Mouse (Mus musculus) cerebellum, postnatal 25 days (tissue): Measurements from ENCODE around the gene Pkmyt1.

Source experiments
- DNase-seq, 2 experiments: peaks; one replicate each; pipeline ENCODE4 v3.0.0; 2021; ENCODE audit warnings: mixed read lengths in 2 of 2

The Pkmyt1 gene

DNA sequence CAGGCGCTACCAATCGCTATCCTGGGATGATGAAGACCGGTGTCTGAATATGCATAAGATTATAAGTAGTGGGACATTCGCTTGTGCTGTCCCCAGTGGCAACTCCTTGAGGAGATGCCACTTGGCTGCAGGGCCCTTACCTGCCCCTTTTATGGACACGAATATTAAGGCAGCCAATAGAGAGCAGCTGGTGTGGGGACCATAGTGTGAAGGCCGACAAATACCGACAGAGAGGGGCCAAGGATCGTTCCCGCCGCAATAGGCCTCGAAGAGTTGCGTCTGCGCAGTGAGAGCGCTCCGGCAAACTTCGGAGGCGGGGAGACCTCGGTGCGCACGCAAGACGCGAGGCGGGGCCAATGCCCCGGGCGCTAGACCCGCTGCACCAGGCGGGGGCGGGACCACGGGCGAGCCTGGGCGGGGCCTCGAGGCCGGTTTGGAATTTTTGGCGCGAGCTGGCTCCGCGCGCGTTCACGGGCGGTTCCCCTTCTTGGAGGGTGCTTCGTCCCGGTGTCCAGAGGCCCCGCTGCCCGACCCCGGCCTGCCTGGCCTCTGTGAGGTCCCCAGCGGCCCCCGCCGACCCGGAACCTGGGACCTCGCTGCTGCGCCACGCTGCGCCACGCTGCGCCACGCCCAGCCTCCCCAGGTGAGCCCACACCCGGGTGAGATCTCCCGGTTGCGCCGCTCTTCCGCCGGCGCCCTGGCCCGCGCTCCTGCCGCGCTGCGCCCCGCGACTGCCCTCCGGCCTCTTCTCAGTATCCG, at the start of gene Pkmyt1:
TSS of gene Pkmyt1 (plus strand) at position 338 of the 759 bp plus-strand sequence.
- DNase-seq, result peak; percentile 93 to 97

DNA sequence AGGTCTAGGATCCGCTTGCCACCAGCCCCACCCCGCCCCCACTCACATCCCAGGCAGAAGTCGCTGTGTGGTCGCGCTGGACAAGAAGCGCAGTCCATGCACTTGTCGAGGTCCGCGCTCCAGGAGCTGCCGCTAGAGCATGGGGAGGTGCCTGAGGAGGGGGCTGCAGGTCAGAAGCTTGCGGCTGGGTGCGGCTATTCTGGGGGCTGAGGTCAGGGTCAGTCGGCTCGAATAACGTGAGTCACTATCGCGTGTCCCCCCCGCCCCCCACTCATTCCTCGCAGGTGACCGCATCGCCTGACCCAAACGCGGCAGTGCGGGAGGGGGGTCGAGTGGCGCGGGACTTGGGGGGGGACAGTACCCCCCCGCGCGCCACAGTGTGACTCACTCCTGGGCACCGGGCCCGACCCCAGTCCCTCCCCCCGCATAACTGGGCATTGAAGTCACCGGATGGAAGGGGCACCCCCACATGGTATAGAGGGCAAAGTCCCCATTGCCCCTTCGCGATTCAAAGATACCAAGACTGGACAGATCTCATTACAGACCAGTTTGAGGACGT, 49.6 kb upstream of the Pkmyt1 start:
- DNase-seq, result peak; percentile 68 to 84

DNA sequence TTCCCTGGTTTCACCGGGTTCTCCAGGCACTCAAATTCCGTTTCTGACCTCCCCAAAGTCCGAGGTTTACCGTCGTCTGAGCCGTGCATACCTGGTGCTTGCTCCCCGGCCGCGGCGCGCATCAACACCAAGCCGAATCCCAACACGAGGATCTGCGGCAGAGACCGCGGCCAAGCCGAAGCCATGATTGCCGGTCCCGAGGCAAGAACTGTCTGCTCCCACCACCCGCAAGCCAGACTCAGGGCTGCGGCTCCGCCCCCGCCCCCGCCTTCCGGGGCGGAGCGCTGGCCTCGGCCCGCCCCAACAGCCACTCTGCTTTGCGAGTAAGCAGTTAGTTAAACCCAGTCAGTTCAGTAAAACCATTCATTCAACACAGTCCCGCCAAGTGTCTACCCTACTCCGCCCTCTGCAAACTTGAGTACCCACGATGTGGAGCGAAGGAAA, 48.9 kb upstream of the Pkmyt1 start, which contains the start of gene Tnfrsf12a:
TSS of gene Tnfrsf12a (minus strand) at position 233 of the 444 bp plus-strand sequence.
- peak; percentile 88 to 93 for DNase-seq

DNA sequence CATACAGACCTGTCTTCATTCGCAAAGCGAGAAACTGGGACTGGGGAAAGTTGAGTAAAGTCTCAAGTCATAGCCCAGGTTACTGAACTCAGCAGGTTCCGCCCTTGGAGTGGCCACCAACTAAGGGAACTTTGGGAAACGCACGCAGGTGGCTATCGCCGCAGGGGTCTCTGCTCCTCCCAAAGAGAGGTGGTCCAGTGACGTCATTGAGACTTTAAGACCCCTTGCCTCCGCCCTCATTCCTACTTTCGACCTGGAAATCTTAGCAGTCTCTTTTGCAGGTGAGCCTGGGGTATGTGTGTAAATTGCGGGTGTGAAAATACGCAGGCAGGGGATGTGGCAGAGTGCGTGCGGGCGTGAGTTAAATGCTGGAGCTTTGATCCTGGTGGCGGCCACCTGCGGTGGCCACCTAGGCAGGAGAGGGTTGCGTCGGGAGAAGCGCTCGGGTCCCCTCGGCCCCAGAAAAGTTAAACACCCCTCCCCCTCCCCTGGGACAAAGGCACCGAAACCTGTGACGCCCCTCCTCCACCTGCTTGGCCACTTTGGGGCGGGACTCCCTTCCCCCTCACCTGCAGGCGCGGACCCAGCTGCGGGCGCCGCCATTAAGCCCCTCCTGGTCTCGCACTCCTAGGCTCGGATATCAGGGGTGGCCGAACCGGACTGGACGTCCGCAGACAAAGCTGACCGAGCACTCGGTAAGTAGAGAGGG, 46.9 kb upstream of the Pkmyt1 start, which contains the start of gene Cldn6:
TSS of gene Cldn6 (plus strand) at position 123 of the 709 bp plus-strand sequence.
- no peak for DNase-seq

DNA sequence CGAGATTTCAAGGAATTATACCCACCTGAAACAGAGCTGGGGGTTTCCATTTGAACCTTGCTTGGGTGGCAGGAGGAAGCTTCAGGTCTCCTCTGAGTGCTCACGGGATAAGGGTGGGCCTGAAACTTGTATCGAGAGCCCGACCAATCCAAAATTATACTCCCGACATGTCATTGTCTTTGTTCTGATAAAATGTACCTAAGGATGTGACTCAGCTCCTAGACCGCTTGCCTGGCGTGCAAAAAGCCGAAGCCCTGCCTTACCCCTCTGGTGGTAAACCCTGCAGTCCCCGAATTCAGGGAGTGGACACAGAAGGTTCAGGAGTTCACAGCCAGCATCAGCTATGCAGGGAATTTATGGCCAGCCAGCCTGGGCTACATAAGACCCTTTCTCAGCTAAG, 45.8 kb upstream of the Pkmyt1 start:
- DNase-seq, result no peak

DNA sequence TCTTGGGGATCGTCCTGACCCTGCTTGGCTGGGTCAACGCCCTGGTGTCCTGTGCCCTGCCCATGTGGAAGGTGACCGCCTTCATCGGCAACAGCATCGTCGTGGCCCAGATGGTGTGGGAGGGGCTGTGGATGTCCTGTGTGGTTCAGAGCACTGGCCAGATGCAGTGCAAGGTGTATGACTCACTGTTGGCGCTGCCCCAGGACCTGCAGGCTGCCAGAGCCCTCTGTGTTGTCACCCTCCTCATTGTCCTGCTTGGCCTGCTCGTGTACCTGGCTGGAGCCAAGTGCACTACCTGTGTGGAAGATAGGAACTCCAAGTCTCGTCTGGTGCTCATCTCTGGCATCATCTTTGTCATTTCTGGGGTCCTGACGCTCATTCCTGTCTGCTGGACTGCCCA, 45.0 kb upstream of the Pkmyt1 start:
- no peak for DNase-seq

DNA sequence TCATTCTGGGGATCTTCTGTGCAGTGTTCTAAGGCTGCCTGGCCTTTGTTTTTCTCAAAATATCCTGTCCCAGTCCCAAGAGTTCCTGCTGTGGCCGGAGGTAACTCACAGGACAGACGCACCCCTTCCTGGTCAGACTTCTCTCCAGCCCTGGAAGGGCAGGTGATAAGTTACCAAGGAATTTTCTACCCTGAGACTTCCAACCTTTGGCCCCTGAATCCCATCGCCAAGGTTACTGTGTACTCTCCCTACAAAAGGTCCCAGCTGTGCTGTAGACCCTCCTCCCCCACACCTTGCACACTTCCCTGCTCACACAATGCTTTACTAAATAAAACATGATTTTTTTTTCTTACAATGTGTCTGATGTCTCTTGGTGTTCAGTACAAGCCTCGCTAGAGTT, 44.0 kb upstream of the Pkmyt1 start:
- DNase-seq, result no peak

DNA sequence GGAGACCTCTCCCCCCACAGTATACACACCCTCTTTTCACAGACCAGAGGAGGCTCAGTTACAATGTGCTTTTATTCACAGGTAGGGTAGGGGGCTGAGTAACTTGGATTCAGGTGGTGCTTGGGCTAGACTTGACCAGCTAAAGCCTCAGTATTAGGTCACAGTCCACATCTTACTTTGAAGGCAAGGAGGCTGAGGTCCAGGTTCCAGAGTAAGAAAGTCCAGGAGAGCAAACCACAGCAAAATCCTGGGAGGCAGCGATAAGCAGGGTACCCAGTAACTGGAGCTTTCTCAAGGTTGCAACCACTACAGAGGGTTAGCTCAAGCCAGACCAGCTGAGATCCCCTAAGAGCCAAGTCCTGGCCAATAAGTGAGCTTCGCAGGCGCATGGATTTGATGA, 43.6 kb upstream of the Pkmyt1 start:
- no peak for DNase-seq

DNA sequence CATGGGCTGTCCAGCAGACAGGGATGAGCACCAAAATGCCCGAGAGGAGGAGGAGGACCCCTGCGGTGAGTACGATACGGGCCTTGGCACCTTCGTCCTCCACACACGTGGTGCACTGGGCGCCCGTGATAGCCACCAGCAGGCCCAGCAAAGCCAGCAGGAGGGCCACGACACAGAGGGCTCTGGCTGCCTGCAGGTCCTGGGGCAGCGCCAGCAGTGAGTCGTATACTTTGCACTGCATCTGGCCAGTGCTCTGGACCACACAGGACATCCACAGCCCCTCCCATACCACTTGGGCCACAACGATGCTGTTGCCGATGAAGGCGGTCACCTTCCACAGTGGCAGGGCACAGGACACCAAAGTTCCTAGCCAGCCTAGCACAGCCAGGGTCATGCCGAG, 42.9 kb upstream of the Pkmyt1 start:
- DNase-seq, result no peak

DNA sequence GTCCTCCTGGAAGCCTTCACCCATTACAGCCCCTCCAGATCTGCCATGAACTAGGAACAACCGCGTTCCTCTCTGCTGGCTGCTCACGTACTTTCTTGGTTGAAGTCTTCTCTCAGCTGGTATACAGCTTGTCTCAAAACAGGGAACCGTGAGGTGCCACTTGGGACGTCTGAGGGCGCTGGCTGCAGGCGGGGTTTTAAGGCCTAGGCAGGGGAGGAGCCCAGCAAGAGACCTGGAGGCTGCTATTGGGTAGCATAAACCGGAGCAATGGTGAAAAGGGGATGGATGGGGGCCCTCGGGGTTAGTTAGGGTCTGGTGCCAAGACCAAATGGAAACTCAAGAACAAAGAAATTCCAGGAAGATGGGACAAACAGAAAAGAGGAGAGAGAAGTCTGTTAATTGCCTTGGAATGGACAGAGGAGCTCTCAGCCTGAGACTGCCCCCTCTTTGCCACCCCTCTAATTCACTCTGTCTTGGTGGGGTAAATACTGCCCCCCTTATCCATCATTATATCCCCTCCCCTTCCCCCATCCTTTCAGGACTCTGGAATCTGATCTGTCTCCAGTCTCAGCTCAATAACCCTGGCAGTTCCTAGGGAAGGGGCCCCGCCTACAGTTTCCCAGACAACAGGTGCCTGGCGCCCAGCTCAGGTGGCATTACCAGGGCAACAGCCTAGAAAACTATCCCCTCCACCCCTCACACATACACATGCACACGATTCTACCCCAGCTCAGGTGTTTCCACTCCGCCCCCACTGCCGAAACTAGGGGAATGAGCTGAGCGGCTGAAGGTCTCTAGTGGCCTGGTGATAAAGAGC, 42.1 kb upstream of the Pkmyt1 start, which contains the start of gene Cldn9:
TSS of gene Cldn9 (minus strand) at position 171 of the 817 bp plus-strand sequence.
- no peak for DNase-seq

DNA sequence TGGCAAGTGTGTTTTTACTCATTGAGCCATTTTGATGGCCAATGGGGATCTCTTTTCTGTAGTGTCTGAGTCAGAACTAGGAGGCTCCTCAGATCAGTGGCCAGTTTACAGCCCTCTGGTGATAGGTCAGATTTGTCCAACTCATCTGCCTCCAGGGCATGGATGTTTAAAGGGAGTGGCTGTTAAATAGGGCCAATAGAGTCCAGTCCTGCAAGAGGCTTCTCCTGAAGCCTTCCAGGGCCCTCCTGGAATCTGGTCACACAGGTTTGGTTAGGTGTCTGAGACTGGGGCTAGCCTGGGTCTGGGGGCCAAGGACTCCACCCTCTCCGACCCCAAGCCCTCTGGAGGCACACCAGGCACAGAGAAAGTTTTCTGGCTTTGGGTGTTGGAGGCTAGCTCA, 31.6 kb upstream of the Pkmyt1 start:
- no peak for DNase-seq

DNA sequence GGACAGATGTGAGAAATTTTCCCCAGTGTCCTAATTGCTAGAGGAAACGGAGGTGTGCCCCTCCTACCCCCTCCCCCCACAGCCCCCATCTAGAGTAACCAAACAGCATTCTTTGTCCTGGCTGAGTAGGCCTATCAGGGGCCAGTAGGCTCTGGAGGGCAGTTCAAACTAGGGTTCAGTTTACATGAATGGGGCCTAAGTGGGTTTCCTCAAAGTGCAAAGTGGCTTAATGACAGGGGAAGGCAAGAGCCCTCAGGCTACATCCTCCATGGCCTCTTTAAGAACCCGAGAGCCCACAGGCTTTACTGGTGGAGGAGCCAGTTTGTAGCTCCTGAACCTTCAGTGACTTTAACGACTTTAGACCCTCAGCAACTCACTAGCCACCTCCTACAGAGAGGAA, 30.3 kb upstream of the Pkmyt1 start:
- no peak for DNase-seq

DNA sequence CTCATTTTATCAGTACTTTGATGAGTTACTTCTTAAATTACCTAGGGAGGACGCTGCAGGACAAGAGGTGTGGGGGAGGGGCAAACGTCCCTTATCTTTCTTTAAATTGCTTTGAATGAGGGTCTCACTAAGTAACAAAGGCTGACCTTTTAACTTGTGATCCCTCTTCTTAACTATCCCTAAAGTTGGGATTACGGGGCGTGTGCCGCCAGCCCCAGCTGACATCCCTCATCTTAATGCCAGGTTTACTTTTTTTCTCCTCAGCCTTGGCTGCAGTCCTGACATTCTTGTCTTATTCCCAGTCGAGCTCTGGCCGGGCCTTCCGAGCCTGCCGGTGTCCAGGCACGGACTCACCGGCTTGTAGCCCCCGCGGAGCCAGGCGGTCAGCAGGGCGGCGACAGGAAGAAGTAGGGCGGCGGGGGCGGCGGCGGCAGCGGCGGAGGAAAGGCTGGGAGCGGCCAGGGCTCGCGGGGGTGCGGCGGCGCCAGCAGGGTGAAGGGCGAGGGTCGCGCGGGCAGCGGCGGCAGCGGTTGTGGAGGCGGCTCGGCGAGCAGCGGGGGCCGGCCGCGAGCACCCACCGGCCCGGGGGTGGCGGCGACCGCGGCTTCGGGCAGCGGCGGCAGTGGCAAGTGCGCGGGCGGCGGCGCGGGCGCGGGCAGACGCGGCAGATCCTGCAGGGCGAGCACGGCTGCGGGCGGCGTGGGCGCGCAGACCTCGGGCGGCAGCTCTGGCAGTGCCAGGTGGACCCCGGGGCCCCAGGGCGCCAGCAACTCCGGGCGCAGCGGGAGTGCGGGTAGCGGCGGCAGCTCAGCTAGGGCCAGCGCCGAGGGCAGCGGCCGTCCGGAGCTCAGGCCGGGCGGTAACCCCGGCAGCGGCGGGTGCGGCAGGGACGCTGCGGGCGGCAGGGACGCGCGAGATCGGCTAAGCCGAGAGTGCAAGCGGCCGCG, 26.7 kb upstream of the Pkmyt1 start:
- DNase-seq, result peak; percentile 75 to 83

DNA sequence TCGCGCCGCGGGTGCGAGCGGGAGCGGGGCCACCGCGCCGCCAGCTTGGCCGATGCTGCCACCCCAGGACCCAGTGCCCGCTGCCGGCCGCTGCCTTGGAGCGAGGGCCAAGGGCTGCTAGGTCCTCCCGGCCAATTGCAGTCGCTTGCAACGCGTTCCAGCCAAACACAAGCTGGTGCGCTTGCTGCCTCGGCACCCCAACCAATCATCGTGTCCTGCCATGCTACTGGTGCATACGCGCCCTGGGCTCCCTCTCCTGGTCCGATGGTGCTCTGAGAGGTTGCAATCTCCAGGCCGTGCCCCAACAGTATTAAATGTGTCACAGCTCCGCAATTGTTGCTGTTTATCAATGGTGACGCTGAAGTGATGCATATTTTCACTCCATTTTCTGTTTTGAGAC, 26.1 kb upstream of the Pkmyt1 start:
- DNase-seq, result peak; percentile 94 to 97

DNA sequence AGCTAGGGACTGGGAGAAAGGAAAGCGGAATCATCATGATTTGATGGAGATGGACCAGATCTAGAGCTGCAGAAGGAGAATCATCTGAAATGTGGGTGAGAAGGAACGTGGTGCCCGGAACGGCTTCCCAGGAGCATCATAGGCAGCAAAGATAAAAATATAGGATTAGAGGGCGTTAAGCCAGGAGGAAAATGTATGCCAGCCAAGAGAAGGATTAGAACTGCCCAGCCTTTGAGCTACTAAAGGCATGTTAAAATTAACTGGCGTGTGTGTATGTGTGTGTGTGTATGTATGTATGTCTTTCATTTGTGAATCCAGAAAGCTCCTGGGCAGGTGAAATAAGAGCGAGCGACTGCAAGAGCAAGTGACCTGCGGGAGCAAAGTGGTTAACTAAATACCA, 22.8 kb upstream of the Pkmyt1 start:
- no peak for DNase-seq

DNA sequence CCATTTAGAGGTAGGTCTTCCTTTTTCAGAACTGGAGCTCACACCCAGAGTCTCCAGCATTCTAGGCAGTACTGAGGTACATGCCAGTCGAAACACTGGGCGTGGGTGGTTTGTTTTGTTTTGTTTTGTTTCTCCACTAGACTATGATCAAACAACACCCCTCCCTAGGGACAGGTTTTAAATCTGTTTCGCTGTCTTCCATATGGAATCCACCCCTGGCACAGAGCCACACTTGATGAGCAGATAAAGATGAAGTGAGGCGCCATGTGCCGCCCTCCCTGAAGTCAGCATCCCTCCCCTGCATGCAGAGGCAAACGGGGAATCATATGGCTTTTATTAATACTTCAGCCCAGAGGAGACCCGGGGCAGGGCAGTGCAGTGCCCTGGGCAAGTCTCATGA, 21.4 kb upstream of the Pkmyt1 start:
- DNase-seq, result peak; percentile 13 to 43

DNA sequence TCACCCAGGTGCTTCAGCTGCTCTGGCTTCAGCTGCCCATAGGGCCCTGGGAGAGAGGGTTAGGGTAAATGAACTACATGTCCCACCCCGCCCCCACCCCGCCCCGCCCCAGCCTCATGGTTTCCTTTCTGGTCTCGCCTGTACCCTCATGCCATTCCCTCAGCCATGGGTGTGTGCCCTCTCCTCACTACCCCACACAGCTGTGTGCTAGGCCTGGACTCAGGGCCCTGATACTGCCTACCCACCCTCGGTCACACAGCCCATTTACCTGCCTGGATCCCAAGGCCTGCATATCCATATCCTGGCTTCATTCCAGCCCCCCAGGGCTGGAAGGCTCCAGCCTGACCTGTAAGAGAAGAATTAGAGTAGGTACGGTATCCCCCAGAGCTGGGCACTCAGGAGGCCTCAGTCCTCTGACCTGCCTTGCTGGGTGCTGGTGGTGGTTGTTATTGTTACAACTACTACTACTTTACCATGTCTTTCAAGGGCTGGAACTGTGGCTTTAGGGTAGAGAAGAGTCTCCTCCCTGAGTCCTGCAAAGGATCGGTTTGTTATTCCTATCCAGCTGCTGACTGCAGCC, 20.5 kb upstream of the Pkmyt1 start:
- peak in 1 of 2 experiments; percentile 10 for DNase-seq

DNA sequence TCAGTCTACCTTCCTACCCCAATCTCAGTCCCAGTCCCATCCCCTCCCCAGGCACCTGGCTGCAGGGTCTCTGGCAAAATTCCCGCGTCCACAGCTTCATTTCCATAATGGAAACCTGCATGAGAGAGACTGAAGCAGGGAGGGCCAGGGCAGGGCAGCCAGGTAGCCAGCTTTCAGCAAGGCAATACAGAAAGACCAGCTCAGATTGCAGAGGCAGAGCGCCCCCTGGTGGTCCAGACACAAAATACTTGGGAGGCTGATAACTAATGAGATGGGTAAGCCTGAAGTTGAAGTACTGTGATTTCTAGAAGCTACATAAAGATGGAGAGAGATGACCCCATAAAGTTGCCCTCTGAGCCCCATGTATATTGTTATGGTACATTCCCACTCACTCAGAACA, 19.9 kb upstream of the Pkmyt1 start:
- peak; percentile 89 to 91 for DNase-seq

DNA sequence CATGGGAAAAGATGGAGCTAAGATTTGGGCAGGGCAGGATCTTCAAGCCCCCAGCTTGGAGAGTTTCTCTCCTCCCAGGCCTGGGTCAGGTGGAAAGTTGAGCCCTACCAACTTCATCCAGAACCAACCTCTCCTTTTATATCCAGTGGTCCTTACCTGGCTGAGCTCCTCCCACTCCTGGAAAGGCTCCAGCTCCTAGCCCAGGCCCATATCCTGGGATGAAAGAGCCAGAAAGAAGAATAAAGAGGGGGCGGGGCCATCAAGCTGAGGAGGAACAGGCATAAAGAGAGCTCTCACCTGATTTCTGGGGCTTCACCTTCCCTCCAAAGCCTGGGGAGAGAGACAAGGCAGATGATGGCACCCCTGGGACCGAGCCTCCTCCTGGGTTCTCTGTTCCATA, 9.1 kb upstream of the Pkmyt1 start:
- DNase-seq, result no peak

DNA sequence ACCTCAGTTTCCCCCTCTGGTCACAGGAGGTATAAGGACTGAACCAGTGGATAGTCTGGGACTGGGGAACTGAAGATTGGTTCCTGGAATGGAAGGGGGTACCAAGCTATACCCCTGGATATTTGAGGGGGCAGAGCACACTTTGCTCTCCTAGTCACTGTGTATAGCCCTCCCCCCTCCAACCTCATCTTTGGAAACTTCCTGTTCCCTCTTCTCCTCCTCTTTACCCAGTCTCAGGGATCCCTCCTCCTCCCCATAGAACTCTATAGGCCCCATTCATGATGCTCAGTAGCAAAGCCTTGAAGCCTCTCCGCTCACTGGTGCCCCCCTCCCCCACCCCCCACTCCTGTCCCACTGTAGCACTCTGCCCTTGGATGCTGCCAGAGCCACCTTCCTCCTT, 6.7 kb upstream of the Pkmyt1 start:
- no peak for DNase-seq

DNA sequence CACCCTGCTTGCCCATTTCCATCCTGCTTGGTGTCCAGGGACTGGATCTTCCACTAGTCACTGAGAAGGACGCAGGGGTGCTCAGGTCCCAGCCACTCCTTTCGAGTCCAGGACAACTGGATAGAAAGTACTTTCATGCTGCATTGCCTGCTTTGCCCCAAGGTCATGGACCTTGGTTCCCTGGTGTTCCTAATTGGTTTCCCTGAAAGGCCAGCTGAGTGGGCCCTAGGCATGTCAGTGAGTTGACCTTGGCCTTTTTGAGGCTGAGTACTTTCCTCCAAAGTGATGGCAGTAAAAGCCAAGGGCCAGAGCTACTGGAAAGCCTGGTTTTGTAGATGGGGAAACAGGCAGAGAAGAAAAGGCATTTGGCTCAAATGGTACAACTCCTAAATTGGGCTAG, 4.2 kb upstream of the Pkmyt1 start:
- no peak for DNase-seq
